Mouse (Mus musculus) heart, adult 2 months (tissue): ENCODE data around the gene Ifng.

Experiments used
- CTCF ChIP-seq: fragments of 200-600 bp; IDR thresholded peaks from 2 replicates; pipeline ENCODE4 v1.8.1; 2022; ENCODE audit warnings: antibody characterized with exemption, mild to moderate bottlenecking, moderate library complexity
- EP300 ChIP-seq: fragments of 200-500 bp; IDR thresholded peaks from 2 replicates; pipeline ENCODE4 v1.6.1; 2011; ENCODE audit warnings: low read depth, low read length, control low read depth; ENCODE audit not compliant: insufficient read depth
- POLR2A ChIP-seq: fragments of 200-500 bp; IDR thresholded peaks from 2 replicates; pipeline ENCODE4 v1.6.1; 2011; ENCODE audit warnings: mild to moderate bottlenecking, low read depth, low read length, control low read depth; ENCODE audit not compliant: insufficient read depth

DNA sequence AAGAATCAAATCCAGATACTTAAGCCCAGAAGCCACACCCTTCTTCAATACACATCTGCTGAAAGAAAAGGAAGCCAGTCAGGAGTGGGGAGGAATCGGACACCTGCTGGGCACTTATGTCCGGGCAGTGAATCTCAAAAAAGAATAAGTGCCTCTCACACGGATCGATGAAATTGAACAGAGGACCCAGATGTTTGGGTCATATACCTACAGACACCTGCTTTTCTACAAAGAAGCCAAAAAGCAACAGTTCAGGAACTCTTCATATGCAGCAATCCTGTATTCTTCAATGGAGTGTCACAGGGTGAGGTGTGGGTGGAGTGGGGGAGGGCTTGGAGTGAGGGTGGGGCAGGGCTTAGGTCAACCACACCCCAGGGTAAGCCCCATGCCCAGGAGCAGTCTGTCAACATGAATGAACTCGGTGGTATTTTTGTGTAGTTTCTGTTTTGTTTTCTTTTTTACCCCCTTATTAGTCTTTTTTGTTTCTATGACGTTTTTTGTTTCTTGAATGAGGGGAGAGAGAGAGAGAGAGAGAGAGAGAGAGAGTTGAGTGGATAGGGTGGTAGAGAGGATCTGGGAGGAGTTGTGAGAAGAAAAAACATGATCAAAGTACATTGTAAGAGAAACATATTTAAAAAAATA, 20.4 kb downstream of the Ifng start:
- TF ChIP-seq CTCF: no peak
- TF ChIP-seq POLR2A: no peak
- no peak for TF ChIP-seq EP300
